Mouse (Mus musculus) embryonic facial prominence, embryonic 15.5 days (tissue): ENCODE measurements around the gene Jtb. TPM values are rescaled to one million over a fixed set of nuclear protein-coding genes. Genes with fewer than 3 reads are reported as not detected.

ENCODE experiments used
- ATAC-seq: fragments of 200-750 bp; cut with Nextera tagmentation; 2 replicates; pipeline ENCODE4 v1.8.0; 2017; ENCODE audit warnings: low read depth, moderate TSS enrichment; ENCODE audit not compliant: insufficient number of reproducible peaks, low FRiP score, low TSS enrichment
- H3K27ac ChIP-seq: fragments of 300-500 bp; sonication (generic); replicated peaks from 2 replicates; pipeline ENCODE4 v1.5.1; 2015; ENCODE audit warnings: mild to moderate bottlenecking, inconsistent platforms
- H3K27me3 ChIP-seq: fragments of 300-500 bp; sonication (generic); 2 replicates; pipeline ENCODE4 v1.6.1; 2015; ENCODE audit warnings: inconsistent platforms
- H3K36me3 ChIP-seq: fragments of 300-500 bp; sonication (generic); 2 replicates; pipeline ENCODE4 v1.6.1; 2015; ENCODE audit warnings: mild to moderate bottlenecking, inconsistent platforms
- H3K4me1 ChIP-seq: fragments of 300-500 bp; sonication (generic); 2 replicates; pipeline ENCODE4 v1.6.1; 2015; ENCODE audit warnings: inconsistent platforms
- H3K4me2 ChIP-seq: fragments of 300-500 bp; sonication (generic); replicated peaks from 2 replicates; pipeline ENCODE4 v1.6.1; 2015; ENCODE audit warnings: mild to moderate bottlenecking, inconsistent platforms
- H3K4me3 ChIP-seq: fragments of 300-500 bp; sonication (generic); replicated peaks from 2 replicates; pipeline ENCODE4 v1.5.1; 2015; ENCODE audit warnings: mild to moderate bottlenecking, inconsistent platforms
- H3K9ac ChIP-seq: fragments of 300-500 bp; sonication (generic); 2 replicates; pipeline ENCODE4 v1.6.1; 2015; ENCODE audit warnings: inconsistent platforms
- H3K9me3 ChIP-seq: fragments of 300-500 bp; sonication (generic); replicated peaks from 2 replicates; pipeline ENCODE4 v1.6.1; 2016; ENCODE audit warnings: inconsistent platforms
- WGBS: fragments of 180-500 bp; shearing (Covaris S2); methylation state at CpG from one replicate; pipeline ENCODE4 v1.1.7; 2015; 5-methylcytosine and 5-hydroxymethylcytosine counted together
- polyA plus RNA-seq: library from polyadenylated mRNA; unstranded; fragments of >200 nt; fragmentation: Nextera tagmentation; extraction: Ambion mirVana; gene quantifications from 2 replicates; pipeline ENCODE4 v1.2.1, GENCODE M21; 2015

The Jtb gene
- polyA plus RNA-seq, 1 experiment from 2014 or later, result 111 TPM

DNA sequence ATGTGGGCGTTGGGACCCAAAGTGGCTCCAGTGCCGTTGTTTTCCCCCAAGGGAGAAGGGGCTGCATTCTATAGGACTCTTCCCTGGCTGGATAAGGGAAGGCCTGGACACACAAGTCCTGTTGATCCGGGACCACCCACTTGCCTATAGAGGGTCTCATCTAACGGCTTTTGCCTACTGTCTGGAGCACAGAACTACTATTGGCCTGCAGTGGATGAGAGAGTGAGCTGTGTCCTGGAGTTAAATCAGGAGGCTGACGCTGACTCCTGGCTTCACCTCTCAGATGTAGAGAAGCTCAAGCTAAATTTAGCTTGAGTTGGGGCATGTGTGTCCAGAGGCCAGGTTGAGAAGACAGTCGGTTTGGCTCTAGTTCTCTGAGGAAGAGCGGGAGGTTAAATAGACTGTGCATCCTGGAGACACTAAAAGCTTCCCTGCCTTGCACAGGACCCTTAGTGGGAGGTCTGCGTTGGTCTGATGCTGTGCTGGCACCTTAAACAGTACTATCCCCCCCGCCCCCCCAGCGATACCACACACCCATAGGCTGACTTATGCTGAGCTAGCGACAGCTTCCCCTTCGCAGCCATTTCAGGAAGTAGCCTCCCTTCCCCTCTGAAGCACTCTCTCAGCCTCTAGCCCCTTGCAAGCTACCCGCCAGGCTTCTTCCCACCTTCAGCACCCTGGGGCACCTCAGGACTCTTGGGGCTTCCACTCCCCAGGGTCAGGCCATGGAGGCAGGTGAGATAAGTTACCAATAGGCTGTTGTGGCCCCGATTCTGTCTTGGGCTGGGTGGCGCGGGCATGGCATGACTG, 34.7 kb downstream of the Jtb start:
- 0 out of 2 replicates have a peak, but pooled peaks have one; percentile 3 for ATAC-seq
- Histone ChIP-seq H3K27ac (peak overlapping the region; percentile 97), H3K27me3 (no peaks in the 10 kb centered on the region), H3K36me3 (peaks cover 41% of the 10 kb centered on the region), H3K9ac (peak overlapping the region; percentile 86), H3K9me3 (no peaks in the 10 kb centered on the region), H3K4me2 (peak overlapping the region; percentile 70), H3K4me3 (peak overlapping the region; percentile 78), H3K4me1 (peaks cover 19% of the 10 kb centered on the region)
- 23% methylated on average over 16 of the region's 16 CpGs for WGBS

DNA sequence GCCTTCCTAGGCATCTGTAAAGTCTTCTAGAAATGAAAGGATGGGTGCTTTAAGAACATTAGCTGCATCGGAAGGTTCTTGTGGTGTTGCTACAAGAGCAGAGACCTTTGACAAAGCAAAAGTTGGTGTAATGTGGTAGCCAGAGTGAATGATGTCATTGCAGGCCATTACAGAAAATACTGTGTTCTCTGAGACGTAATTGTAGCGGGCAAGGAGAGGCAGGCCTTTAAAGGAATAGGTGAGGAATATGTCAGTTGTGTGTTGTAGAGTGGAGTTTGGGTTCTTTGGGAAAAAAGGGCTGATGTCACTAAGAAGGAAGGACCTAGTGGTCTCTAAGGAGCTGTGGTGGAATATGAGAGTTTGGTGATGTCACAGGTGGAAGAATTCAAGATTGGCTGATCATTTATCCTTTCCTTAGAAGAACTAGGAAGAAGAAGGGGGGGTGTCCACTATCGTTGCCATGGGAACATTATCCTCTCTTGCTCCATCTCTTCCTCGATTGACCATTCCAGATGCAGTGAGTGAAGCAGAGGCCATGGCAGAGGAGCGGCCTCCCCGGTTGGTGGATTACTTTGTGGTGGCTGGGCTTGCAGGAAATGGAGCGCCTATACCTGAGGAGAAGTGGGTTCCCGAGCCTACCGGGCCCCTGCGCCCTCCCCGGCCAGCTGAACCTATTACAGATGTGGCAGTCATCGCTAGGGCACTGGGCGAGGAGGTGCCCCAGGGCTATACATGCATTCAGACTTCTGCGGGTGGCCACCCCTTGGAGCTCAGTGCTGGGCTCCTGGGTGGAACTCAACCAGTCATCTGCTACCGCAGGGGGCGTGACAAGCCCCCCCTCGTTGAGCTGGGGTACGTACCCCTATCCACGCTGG, 35.7 kb downstream of the Jtb start:
- peak overlapping the region; percentile 78; the same call in 1 of the 2 replicates for H3K4me3 ChIP-seq
- no peaks in the 10 kb centered on the region for H3K9me3 ChIP-seq
- 88% methylated on average over 20 of the region's 20 CpGs for WGBS
- H3K36me3 ChIP-seq, result peaks cover 38% of the 10 kb centered on the region
- H3K4me1 ChIP-seq, result peaks cover 19% of the 10 kb centered on the region
- H3K4me2 ChIP-seq, result 0 out of 2 replicates have a peak overlapping the region, but pooled peaks have one; percentile 70
- no peak overlapping the region for H3K27ac ChIP-seq
- H3K9ac ChIP-seq, result no peak overlapping the region
- no peaks in the 10 kb centered on the region for H3K27me3 ChIP-seq
- no peak for ATAC-seq

DNA sequence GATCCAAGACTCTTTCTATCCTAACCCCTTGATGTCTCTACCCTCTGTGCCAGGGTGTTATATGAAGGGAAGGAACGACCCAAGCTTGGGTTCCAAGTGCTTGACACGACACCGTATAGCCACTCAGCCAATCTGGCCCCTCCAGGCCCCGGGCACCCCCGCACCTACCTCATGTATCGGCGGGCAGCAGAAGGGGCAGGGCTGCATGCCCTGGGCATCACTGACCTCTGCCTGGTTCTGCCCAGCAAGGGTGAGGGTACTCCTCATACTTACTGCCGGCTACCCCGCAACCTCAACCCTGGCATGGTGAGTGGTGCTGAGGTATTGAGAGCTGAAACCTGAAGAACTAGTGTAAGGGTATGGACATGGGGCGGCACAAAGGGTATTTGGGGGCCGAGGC, 36.8 kb downstream of the Jtb start:
- Histone ChIP-seq H3K4me1 (peaks cover 19% of the 10 kb centered on the region), H3K4me3 (no peak overlapping the region), H3K9me3 (no peaks in the 10 kb centered on the region), H3K9ac (no peak overlapping the region), H3K27me3 (no peaks in the 10 kb centered on the region), H3K4me2 (no peak overlapping the region), H3K27ac (no peak overlapping the region), H3K36me3 (peaks cover 36% of the 10 kb centered on the region)
- no peak for ATAC-seq
- WGBS, result 94% methylated on average over 11 of the region's 11 CpGs

DNA sequence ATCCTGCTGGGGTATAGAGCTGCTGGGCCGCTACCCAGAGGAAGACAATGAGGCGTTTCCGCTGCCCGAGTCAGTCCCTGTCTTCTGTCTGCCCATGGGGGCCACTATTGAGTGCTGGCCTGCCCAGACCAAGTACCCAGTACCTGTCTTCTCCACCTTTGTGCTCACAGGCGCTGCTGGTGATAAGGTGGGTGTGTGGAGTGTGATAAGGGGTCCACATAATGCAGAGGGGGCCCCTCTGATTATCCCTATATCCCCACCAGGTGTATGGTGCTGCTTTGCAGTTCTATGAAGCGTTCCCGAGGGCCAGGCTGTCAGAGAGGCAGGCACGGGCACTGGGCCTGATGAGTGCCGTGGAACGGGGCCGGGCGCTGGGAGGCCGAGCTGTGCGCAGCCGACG, 37.6 kb downstream of the Jtb start:
- H3K27me3 ChIP-seq, result no peaks in the 10 kb centered on the region
- no peak overlapping the region for H3K27ac ChIP-seq
- no peak for ATAC-seq
- H3K4me3 ChIP-seq, result no peak overlapping the region
- no peaks in the 10 kb centered on the region for H3K9me3 ChIP-seq
- 89% methylated on average over 16 of the region's 16 CpGs for WGBS
- peaks cover 36% of the 10 kb centered on the region for H3K36me3 ChIP-seq
- peaks cover 19% of the 10 kb centered on the region for H3K4me1 ChIP-seq
- H3K9ac ChIP-seq, result no peak overlapping the region
- no peak overlapping the region for H3K4me2 ChIP-seq

GRCm38 (mm10) chr3:90270784-90271183, 39.4 kb downstream of the Jtb start:
- Histone ChIP-seq H3K4me1 (peaks cover 12% of the 10 kb centered on the region), H3K4me2 (no peak overlapping the region), H3K27ac (no peak overlapping the region), H3K27me3 (no peaks in the 10 kb centered on the region), H3K4me3 (no peak overlapping the region), H3K36me3 (peaks cover 46% of the 10 kb centered on the region), H3K9me3 (no peaks in the 10 kb centered on the region), H3K9ac (no peak overlapping the region)
- ATAC-seq, result no peak
- WGBS, result 94% methylated on average over 8 of the region's 8 CpGs

- Histone ChIP-seq H3K4me2 (no peak overlapping the region), H3K4me1 (no peaks in the 10 kb centered on the region), H3K27ac (no peak overlapping the region), H3K27me3 (no peaks in the 10 kb centered on the region), H3K4me3 (no peak overlapping the region), H3K36me3 (peaks cover 59% of the 10 kb centered on the region), H3K9me3 (no peaks in the 10 kb centered on the region), H3K9ac (no peak overlapping the region)
- ATAC-seq, result no peak
- WGBS, result 60% methylated on average over 9 of the region's 9 CpGs
These were observed 40.8 kb downstream of the Jtb start for GRCm38 (mm10) chr3:90272170-90272569.

DNA sequence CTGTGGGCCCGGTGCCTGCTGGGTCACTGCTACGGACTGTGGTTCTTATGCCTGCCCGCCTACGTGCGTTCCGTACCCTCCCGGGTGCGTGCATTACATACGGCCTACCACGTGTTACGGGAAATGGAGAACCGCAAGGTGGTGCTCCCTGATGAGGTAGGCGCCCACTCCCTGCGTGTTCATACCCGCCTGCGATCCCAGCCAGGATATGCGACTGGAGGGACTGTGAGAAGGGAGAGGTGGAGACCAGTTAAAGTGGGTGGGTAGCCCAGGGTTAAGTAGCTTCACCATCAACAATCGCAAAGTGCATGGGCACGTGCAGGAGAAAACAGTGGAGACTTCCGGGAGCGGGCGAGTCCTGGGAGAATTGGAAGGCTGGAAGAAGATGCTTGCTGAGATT, 42.5 kb downstream of the Jtb start:
- Histone ChIP-seq H3K4me1 (no peaks in the 10 kb centered on the region), H3K4me3 (no peak overlapping the region), H3K4me2 (no peak overlapping the region), H3K36me3 (peaks cover 73% of the 10 kb centered on the region), H3K9ac (no peak overlapping the region), H3K9me3 (no peaks in the 10 kb centered on the region), H3K27me3 (no peaks in the 10 kb centered on the region), H3K27ac (no peak overlapping the region)
- 89% methylated on average over 22 of the region's 22 CpGs for WGBS
- ATAC-seq, result no peak

- Histone ChIP-seq H3K4me1 (no peaks in the 10 kb centered on the region), H3K27ac (no peak overlapping the region), H3K36me3 (peaks cover 79% of the 10 kb centered on the region), H3K9me3 (no peaks in the 10 kb centered on the region), H3K27me3 (no peaks in the 10 kb centered on the region), H3K9ac (no peak overlapping the region), H3K4me2 (no peak overlapping the region), H3K4me3 (no peak overlapping the region)
- ATAC-seq, result no peak
- 89% methylated on average over 11 of the region's 11 CpGs for WGBS
These were observed 43.9 kb downstream of the Jtb start for GRCm38 (mm10) chr3:90275286-90275685.

DNA sequence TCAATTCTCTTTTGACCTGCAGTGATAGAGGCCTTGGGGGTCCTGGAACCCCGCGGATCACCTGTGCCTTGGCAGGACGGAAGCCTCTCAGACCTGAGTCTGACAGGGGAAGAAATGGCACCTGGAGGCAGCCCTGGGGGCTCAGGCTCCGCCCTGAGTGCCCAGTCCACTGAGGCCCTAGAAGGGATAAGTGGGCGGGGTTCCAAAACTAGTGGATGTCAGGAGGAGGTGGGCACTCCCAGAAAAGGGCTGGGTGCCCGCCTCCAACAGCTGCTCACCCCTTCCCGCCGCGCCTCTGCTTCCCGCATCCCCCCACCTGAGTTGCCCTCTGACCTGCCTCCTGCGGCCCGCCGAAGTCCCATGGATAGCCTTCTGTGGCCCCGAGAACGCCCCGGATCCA, 45.5 kb downstream of the Jtb start:
- Histone ChIP-seq H3K4me2 (no peak overlapping the region), H3K9me3 (no peaks in the 10 kb centered on the region), H3K9ac (no peak overlapping the region), H3K27ac (no peak overlapping the region), H3K4me3 (no peak overlapping the region), H3K27me3 (no peaks in the 10 kb centered on the region), H3K36me3 (peaks cover 79% of the 10 kb centered on the region), H3K4me1 (no peaks in the 10 kb centered on the region)
- ATAC-seq, result no peak
- 48% methylated on average over 16 of the region's 16 CpGs for WGBS

- no peak overlapping the region for H3K4me3 ChIP-seq
- no peak for ATAC-seq
- H3K27me3 ChIP-seq, result no peaks in the 10 kb centered on the region
- no peaks in the 10 kb centered on the region for H3K4me1 ChIP-seq
- H3K36me3 ChIP-seq, result peaks cover 71% of the 10 kb centered on the region
- no peak overlapping the region for H3K9ac ChIP-seq
- WGBS, result 89% methylated on average over 9 of the region's 9 CpGs
- H3K27ac ChIP-seq, result no peak overlapping the region
- no peak overlapping the region for H3K4me2 ChIP-seq
- H3K9me3 ChIP-seq, result no peaks in the 10 kb centered on the region
These were observed 46.4 kb downstream of the Jtb start for GRCm38 (mm10) chr3:90277793-90278192.

GRCm38 (mm10) chr3:90278211-90278610, 46.8 kb downstream of the Jtb start:
- no peak overlapping the region for H3K4me3 ChIP-seq
- H3K9me3 ChIP-seq, result no peaks in the 10 kb centered on the region
- H3K9ac ChIP-seq, result no peak overlapping the region
- ATAC-seq, result no peak
- no peak overlapping the region for H3K4me2 ChIP-seq
- no peaks in the 10 kb centered on the region for H3K27me3 ChIP-seq
- H3K27ac ChIP-seq, result no peak overlapping the region
- WGBS, result 92% methylated on average over 10 of the region's 10 CpGs
- H3K4me1 ChIP-seq, result no peaks in the 10 kb centered on the region
- peaks cover 68% of the 10 kb centered on the region for H3K36me3 ChIP-seq
